Mouse (Mus musculus) brain, embryonic 18.5 days (tissue): ENCODE measurements around the gene Fstl4.

ENCODE experiments used
- DNase-seq: peaks from one replicate; pipeline ENCODE4 v3.0.0-alpha.2; 2012; ENCODE audit warnings: low read depth, low spot score

Gene Fstl4

GRCm38 (mm10) chr11:52773073-52773472 is 8.6 kb downstream of the Fstl4 start:
- no peak for DNase-seq

- no peak for DNase-seq
Measured at GRCm38 (mm10) chr11:52775291-52775690, 10.9 kb downstream of the Fstl4 start.

GRCm38 (mm10) chr11:52782426-52782825 is 18.0 kb downstream of the Fstl4 start:
- no peak for DNase-seq

GRCm38 (mm10) chr11:52794331-52794730 is 29.9 kb downstream of the Fstl4 start:
- peak; percentile 18 for DNase-seq

- no peak for DNase-seq
Measured at GRCm38 (mm10) chr11:52809542-52809941, 45.1 kb downstream of the Fstl4 start.

GRCm38 (mm10) chr11:52816004-52816403 is 51.6 kb downstream of the Fstl4 start:
- no peak for DNase-seq

GRCm38 (mm10) chr11:52820336-52820905 is 56.0 kb downstream of the Fstl4 start:
- no peak for DNase-seq

- DNase-seq = no peak
Measured at GRCm38 (mm10) chr11:52826591-52826990, 62.2 kb downstream of the Fstl4 start.

- no peak for DNase-seq
Measured at GRCm38 (mm10) chr11:52831631-52832310, 67.3 kb downstream of the Fstl4 start.

GRCm38 (mm10) chr11:52832311-52832675 is 67.9 kb downstream of the Fstl4 start:
- DNase-seq = no peak

- DNase-seq = no peak
Measured at GRCm38 (mm10) chr11:52848691-52849090, 84.3 kb downstream of the Fstl4 start.

- DNase-seq = no peak
Measured at GRCm38 (mm10) chr11:52850071-52850470, 85.6 kb downstream of the Fstl4 start.

GRCm38 (mm10) chr11:52872846-52873512 is 108.5 kb downstream of the Fstl4 start:
- peak; percentile 55 for DNase-seq

GRCm38 (mm10) chr11:52875916-52876765 is 111.7 kb downstream of the Fstl4 start:
- DNase-seq = no peak

GRCm38 (mm10) chr11:52877662-52878061 is 113.2 kb downstream of the Fstl4 start:
- no peak for DNase-seq

GRCm38 (mm10) chr11:52879958-52880357 is 115.5 kb downstream of the Fstl4 start:
- DNase-seq = no peak

- DNase-seq = no peak
Measured at GRCm38 (mm10) chr11:52886559-52887303, 122.3 kb downstream of the Fstl4 start.

GRCm38 (mm10) chr11:52888150-52888549 is 123.7 kb downstream of the Fstl4 start:
- DNase-seq = no peak

- DNase-seq = no peak
Measured at GRCm38 (mm10) chr11:52889527-52889926, 125.1 kb downstream of the Fstl4 start.

GRCm38 (mm10) chr11:52890156-52890555 is 125.7 kb downstream of the Fstl4 start:
- DNase-seq = no peak

- no peak for DNase-seq
Measured at GRCm38 (mm10) chr11:52904101-52904500, 139.7 kb downstream of the Fstl4 start.
